9 mouse cellular contexts compared by ENCODE assay signal in the genomic region with DNA sequence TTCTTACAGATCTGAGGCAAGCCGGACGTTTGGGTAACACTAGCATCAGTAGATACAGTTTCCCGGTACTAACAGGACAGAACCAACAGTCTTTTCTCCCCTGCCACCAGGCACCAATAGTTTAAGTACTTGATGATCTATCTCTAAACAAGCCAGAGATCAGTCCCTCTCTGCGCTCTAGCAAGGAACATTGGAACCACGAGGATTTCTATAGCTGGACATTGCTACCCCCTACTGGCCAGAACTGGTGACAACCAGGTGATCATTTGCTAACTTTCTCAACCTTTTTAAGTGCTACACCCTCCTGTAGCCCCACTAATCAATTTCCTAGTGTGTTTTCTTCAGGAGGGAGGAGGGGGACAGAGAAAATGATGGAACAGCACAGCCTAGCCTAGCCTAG. TPM values are rescaled to one million over a fixed set of nuclear protein-coding genes. Genes with fewer than 3 reads are reported as not detected.
DNase-seq lines count a peak whose midpoint lies in the region; ATAC-seq lines count a peak whose summit lies in the region.
"Had no signal": no experiment of that assay in that cellular context is flagged by ENCODE, and none has a peak within 500 bp of the region (broad histone marks: within the 10 kb centered on the region; RNA-seq: fewer than 3 reads in every experiment).

No protein-coding gene starts in this region.

- no peak overlapping the region for H3K4me3 ChIP-seq in hindbrain, embryonic 16.5 days (ENCODE audit: low read length)
- no peak overlapping the region for H3K4me3 ChIP-seq in midbrain, embryonic 16.5 days (ENCODE audit: low read depth, low read length)
- H3K4me3 ChIP-seq: heart, embryonic 15.5 days had no signal

- H3K4me2 ChIP-seq in hindbrain, embryonic 16.5 days (ENCODE audit: low read length), result no peak overlapping the region
- H3K4me2 ChIP-seq in midbrain, embryonic 16.5 days (ENCODE audit: low read length), result no peak overlapping the region
- H3K4me2 ChIP-seq: heart, embryonic 15.5 days had no signal

- H3K27me3 ChIP-seq in hindbrain, embryonic 16.5 days (replicated peaks; ENCODE audit: control insufficient read depth, insufficient read depth, low read length), result no peaks in the 10 kb centered on the region
- H3K27me3 ChIP-seq in midbrain, embryonic 16.5 days (ENCODE audit: control insufficient read depth, insufficient read depth, low read depth, low read length), result no peaks in the 10 kb centered on the region; the same call in none of the 2 replicates
- H3K27me3 ChIP-seq: heart, embryonic 15.5 days had no signal

- peak; percentile 73 for ATAC-seq in hindbrain, embryonic 16.5 days
- ATAC-seq in midbrain, embryonic 16.5 days, result peak; percentile 75

- H3K9me3 ChIP-seq in hindbrain, embryonic 16.5 days (ENCODE audit: control insufficient read depth, low read length), result no peaks in the 10 kb centered on the region
- H3K9me3 ChIP-seq in midbrain, embryonic 16.5 days (replicated peaks; ENCODE audit: control insufficient read depth, low read length, poor library complexity, severe bottlenecking), result no peaks in the 10 kb centered on the region
- H3K9me3 ChIP-seq: heart, embryonic 15.5 days had no signal

- no peaks in the 10 kb centered on the region for H3K36me3 ChIP-seq in hindbrain, embryonic 16.5 days (ENCODE audit: control insufficient read depth, insufficient read depth, low read length)
- no peaks in the 10 kb centered on the region for H3K36me3 ChIP-seq in midbrain, embryonic 16.5 days (ENCODE audit: control insufficient read depth, insufficient read depth, low read length)
- H3K36me3 ChIP-seq: heart, embryonic 15.5 days had no signal

- no peaks in the 10 kb centered on the region for H3K4me1 ChIP-seq in hindbrain, embryonic 16.5 days (ENCODE audit: control insufficient read depth, insufficient read depth, low read depth, low read length)
- H3K4me1 ChIP-seq in midbrain, embryonic 16.5 days (ENCODE audit: control insufficient read depth, insufficient read depth, low read length), result no peaks in the 10 kb centered on the region
- H3K4me1 ChIP-seq: heart, embryonic 15.5 days had no signal

- H3K9ac ChIP-seq in hindbrain, embryonic 16.5 days (ENCODE audit: low read depth, low read length), result no peak overlapping the region
- no peak overlapping the region for H3K9ac ChIP-seq in midbrain, embryonic 16.5 days (ENCODE audit: low read depth, low read length)
- H3K9ac ChIP-seq: heart, embryonic 15.5 days had no signal

- 33% methylated on average over 5 of the region's 5 CpGs for WGBS in hindbrain, embryonic 16.5 days
- WGBS in midbrain, embryonic 16.5 days, result 29% methylated on average over 5 of the region's 5 CpGs

- no peak overlapping the region for H3K27ac ChIP-seq in hindbrain, embryonic 16.5 days (ENCODE audit: low read depth, low read length)
- no peak overlapping the region for H3K27ac ChIP-seq in midbrain, embryonic 16.5 days (ENCODE audit: low read length)
- H3K27ac ChIP-seq: heart, embryonic 15.5 days had no signal

- peak; percentile 61 for DNase-seq in testis, postnatal 10 days (ENCODE audit: low spot score)
- DNase-seq in testis, postnatal 14 days (ENCODE audit: low spot score), result no peak
- DNase-seq in ZHBTc4 (ENCODE audit: low read depth, low spot score), result peak; percentile 78
- peak; percentile 46 for DNase-seq in embryo, embryonic 11.5 days (ENCODE audit: low read depth, low spot score)
- DNase-seq in liver, result peak; percentile 54
- DNase-seq in urinary bladder, postnatal 36 days (ENCODE audit: low spot score in 2 of 2), result peak; percentile 18 to 22

RNA-seq across cellular contexts. Expression of a gene that starts 15.4 kb away (rescaled TPM):
- 15.1 and 24.3 TPM in 2 replicates for polyA plus RNA-seq in hindbrain, embryonic 16.5 days (2015; fragmentation: Nextera tagmentation; extraction: Ambion mirVana)
- polyA plus RNA-seq in midbrain, embryonic 16.5 days (2015; fragmentation: Nextera tagmentation; extraction: Ambion mirVana), result 23.2 and 24.0 TPM in 2 replicates
